Mouse (Mus musculus) heart, adult 2 months (tissue): ENCODE data around the gene Xlr5a.
"Not testable (repeated sequence)": the region's sequence is repeated elsewhere in the genome, so short reads cannot be mapped to it uniquely, and the experiment has no call there.

ENCODE experiments used
- CTCF ChIP-seq: fragments of 200-600 bp; IDR thresholded peaks from 2 replicates; pipeline ENCODE4 v1.8.1; 2022; ENCODE audit warnings: antibody characterized with exemption, mild to moderate bottlenecking, moderate library complexity
- EP300 ChIP-seq: fragments of 200-500 bp; IDR thresholded peaks from 2 replicates; pipeline ENCODE4 v1.6.1; 2011; ENCODE audit warnings: low read depth, low read length, control low read depth; ENCODE audit not compliant: insufficient read depth
- POLR2A ChIP-seq: fragments of 200-500 bp; IDR thresholded peaks from 2 replicates; pipeline ENCODE4 v1.6.1; 2011; ENCODE audit warnings: mild to moderate bottlenecking, low read depth, low read length, control low read depth; ENCODE audit not compliant: insufficient read depth

DNA sequence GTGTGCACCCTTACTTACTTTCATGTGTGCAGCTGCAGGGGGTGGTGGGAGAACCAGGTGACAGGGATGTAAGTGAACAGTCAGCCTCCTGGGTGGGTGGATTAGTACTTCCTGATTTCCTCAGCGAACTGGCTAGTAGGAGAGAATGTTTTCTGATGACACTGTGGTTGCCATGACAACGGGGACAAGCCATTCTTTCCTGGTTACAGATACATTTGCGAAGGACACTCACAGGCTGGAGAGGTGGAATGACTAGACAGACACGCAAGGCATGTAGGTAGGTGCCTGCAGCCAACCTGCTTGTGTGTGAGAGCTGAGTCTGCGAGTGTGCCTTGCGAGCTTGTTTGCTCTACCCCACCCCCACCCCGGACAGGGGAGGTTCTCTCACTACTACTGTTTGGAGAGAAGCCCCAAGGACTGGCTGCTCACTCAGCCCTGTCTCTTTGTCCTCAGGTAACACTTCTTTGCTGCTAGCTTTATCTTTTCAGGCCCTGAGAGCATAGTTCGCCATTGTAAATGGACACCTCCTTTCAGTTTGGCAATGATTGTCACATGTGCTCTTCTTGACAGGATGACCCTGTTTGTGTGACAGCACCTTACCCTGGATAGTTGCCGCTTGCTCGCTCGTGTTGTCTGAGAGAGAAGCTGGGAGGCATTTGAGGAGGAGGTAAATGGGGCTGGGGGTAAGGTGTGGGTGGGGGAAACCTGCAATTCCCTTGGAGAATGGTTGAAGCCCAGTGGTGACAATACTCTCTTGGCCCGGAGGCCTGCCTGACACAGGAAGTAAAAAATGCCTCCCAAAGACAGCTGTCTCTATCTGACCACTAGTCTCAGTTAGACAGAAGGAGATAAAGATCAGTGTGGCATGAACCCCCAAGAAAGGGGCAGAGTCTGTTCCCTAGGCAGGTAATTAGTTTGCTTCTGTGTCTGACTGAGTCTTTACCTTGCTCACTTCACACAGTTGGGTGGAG is 169.6 kb downstream of the Xlr5a start:
- not testable (repeated sequence) for TF ChIP-seq POLR2A, CTCF, EP300
